In the genomic region with DNA sequence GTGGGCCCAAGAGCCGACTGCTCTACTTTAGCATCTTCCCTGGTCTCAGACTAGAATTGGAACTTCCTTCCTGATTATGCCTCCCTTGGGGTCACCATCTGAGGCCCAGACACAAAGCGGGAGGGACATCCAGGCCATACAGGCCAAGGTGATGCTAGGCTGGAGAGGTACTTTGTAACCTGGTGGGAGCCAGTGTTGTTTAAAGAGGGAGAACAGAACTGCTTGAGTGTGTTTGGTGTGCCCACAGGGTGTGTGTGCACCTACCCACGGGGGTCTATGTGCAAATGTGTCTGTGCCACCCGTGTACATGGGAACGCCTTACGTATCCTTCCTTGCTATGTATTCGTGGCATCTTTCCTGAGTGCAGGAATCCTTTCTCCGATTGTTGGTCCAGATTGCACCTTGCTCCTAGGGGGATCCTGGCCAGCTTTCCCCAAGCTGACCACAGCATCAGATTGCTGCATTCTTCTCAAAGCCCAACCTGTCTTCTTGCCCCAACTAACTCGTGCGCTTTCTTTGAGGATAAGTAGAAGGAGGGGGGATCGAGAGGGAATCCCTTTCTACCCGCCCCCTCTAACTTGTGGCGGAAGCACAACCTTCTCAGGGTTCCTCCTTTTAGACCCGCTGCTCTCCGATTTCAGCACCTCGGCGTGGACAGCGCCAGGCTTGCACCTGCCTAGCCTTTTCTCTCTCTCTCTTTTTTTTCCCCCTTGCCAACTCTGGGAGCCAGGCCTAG, we compare ENCODE assay signal across 8 mouse cellular contexts.
DNase-seq lines count a peak whose midpoint lies in the region; ATAC-seq and TF ChIP-seq lines count a peak whose summit lies in the region.

No protein-coding gene starts in this region.

- no peak overlapping the region for H3K4me3 ChIP-seq in G1E (ENCODE audit: low read depth, low read length)
- no peak overlapping the region for H3K4me3 ChIP-seq in heart, adult 2 months

- H3K36me3 ChIP-seq in G1E (replicated peaks), result no peaks in the 10 kb centered on the region
- H3K36me3 ChIP-seq in heart, adult 2 months (ENCODE audit: control insufficient read depth, insufficient read depth, low read length), result no peaks in the 10 kb centered on the region

- H3K4me1 ChIP-seq in G1E (ENCODE audit: insufficient read depth, low read depth, low read length), result no peaks in the 10 kb centered on the region
- H3K4me1 ChIP-seq in heart, adult 2 months (ENCODE audit: control insufficient read depth, insufficient read depth, low read length), result 0 out of 2 replicates have a peak, but pooled peaks cover 2% of the 10 kb centered on the region

- intact Hi-C loops in heart, adult 2 months (cut with DNase I), result no loop called here

- ATAC-seq in G1E (ENCODE audit: extremely low read depth, insufficient number of reproducible peaks, low FRiP score, poor library complexity, severe bottlenecking), result no peak

- H3K9me3 ChIP-seq in G1E (replicated peaks), result no peaks in the 10 kb centered on the region

- H3K27ac ChIP-seq in heart, adult 2 months, result no peak overlapping the region

- H3K27me3 ChIP-seq in G1E (ENCODE audit: insufficient read depth, low read length), result peaks cover 13% of the 10 kb centered on the region; the same call in 1 of the 2 replicates
- peaks cover 2% of the 10 kb centered on the region; the same call in 1 of the 2 replicates for H3K27me3 ChIP-seq in heart, adult 2 months (ENCODE audit: control insufficient read depth, insufficient read depth, low read length)

- H3K9ac ChIP-seq in heart, adult 2 months (ENCODE audit: low read depth, low read length), result no peak overlapping the region

- DNase-seq in 416B (ENCODE audit: low read depth), result peak; percentile 18
- DNase-seq in G1E (ENCODE audit: low spot score), result peak; percentile 19
- peak; percentile 58 to 63 for DNase-seq in cerebellum, postnatal 36 days
- peak; percentile 23 to 68 for DNase-seq in heart, adult 2 months
- peak; percentile 62 for DNase-seq in kidney, adult 9 months
- DNase-seq in lung, postnatal 4 days, result peak; percentile 61 to 70
- DNase-seq in testis, postnatal 10 days (ENCODE audit: low spot score), result peak; percentile 90
- DNase-seq in layer of hippocampus, postnatal 14 days (ENCODE audit: low spot score in 2 of 2), result no peak

- no peak for TF ChIP-seq POLR2A in heart, adult 2 months (IDR thresholded peaks at IDR 0.05; ENCODE audit: insufficient read depth, low read depth, low read length)

- WGBS in heart, adult 2 months, result 14% methylated on average over 18 of the region's 18 CpGs

- no peaks in the 10 kb centered on the region for H3K79me2 ChIP-seq in heart, adult 2 months (replicated peaks; ENCODE audit: control insufficient read depth, insufficient read depth, low read length)

- TF ChIP-seq EP300 in heart, adult 2 months (IDR thresholded peaks at IDR 0.05; ENCODE audit: insufficient read depth, low read depth, low read length), result no peak

- TF ChIP-seq CTCF in G1E (IDR thresholded peaks at IDR 0.05; ENCODE audit: low read depth, low read length), result no peak
- no peak for TF ChIP-seq CTCF in heart, adult 2 months (IDR thresholded peaks at IDR 0.05)

Comparison
In these comparisons a context has a peak if more than half of its experiments do, and no peak if none do; other contexts are left out.
1. DNase-seq: peak in 416B (single experiment), G1E (single experiment), cerebellum, postnatal 36 days (2 of 2), heart, adult 2 months (2 of 2), kidney, adult 9 months (single experiment), lung, postnatal 4 days (2 of 2) and testis, postnatal 10 days (single experiment); none in layer of hippocampus, postnatal 14 days (0 of 2).